Mouse (Mus musculus) lung, postnatal 25 days (tissue): ENCODE results near the gene Ppfia3.

Experiments used
- DNase-seq: peaks from one replicate; pipeline ENCODE4 v3.0.0; 2022; ENCODE audit warnings: low spot score

Gene Ppfia3

GRCm38 (mm10) chr7:45312686-45313453 is 53.9 kb downstream of the Ppfia3 start:
- no peak for DNase-seq

DNA sequence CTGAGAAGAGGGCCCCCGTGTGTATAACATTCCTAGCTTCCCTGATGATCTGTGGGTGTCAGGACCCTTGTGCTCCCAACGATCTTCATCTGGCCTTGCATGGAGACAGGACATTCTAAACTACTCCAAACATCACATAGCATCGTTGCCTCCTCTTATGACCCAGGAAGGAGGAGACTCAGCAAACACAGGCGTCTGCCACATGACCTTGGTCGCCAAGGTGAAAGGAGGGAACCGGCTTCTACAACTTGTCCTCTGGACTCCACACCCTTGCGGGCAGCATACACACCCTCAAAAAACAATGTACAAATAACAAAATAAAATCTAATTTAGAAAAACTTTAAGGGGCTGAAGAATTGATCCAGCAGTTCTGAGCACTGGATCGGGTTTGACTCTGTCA is 54.8 kb downstream of the Ppfia3 start:
- DNase-seq, result no peak

DNA sequence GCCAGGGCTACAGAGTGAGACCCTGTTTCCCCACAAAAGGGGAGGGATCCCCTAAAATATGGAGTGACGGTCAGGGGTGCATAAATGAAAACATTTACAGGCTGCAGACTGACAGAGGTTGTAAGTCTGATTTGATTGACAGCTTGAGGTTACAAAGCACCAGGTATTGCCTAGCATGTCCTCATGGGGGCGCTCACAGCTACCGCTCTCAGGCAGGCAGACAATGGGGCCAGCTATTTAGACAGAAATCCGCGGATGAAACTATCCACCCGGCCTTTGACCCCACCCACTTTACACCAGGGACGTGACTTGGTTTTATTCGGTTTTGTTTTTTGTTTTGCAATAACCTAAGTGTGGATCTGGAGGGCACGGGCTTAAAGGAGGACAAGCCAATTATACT is 57.4 kb downstream of the Ppfia3 start:
- peak; percentile 52 for DNase-seq

DNA sequence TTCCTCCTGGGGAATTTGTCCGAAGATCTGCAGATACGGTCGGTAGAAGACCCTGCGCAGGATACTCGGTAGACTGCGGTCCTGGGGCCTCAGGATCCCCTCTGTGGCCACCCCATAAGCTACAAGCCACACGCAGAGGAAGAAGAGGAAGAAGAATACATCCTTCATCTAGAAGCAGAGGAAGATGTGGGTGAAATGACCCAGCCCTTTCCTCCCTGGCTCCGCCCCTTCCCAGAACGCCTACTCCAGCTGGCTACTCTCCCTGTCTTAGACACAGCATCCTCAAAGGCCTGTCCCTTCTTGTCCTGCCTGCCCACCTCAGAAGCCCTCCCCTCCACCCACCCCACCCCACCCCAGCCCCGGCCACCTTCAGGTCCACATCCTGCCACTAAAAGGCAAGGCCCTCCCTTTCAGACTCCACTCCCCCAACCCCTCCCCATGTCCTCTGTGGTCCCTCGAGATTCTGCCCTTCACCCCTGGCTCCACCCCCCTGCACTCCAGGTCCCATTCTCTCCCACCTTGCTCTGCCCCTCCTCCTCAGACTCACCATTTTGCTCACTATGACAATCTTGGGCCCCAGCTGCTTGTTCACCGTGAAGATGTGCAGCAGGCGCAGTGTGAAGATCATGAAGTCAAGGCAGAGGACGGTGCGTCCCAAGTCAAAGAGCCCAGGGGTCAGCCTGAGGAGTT is 58.1 kb downstream of the Ppfia3 start:
- DNase-seq, result no peak

DNA sequence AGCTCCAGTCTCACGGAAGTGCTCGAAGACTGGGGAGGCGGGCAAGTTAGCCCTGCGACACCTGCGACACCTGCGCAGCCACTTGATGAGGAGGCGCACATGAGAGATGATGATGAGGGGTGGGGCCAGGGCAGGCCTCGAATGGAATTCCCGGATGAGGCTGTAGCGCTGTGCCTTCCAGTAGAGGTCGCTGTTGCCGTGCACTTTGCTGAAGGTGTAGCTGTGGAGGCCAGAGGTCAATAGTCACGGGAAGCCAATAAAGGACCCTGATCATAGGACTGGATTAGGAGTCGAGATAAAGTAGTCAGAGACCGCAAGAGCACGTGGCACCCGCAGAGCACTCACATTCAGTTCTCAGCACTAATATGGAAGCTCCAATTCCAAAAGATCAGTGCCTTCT is 61.5 kb downstream of the Ppfia3 start:
- DNase-seq, result peak; percentile 79

- DNase-seq, result no peak
These were observed 62.0 kb downstream of the Ppfia3 start for GRCm38 (mm10) chr7:45304869-45305268.

DNA sequence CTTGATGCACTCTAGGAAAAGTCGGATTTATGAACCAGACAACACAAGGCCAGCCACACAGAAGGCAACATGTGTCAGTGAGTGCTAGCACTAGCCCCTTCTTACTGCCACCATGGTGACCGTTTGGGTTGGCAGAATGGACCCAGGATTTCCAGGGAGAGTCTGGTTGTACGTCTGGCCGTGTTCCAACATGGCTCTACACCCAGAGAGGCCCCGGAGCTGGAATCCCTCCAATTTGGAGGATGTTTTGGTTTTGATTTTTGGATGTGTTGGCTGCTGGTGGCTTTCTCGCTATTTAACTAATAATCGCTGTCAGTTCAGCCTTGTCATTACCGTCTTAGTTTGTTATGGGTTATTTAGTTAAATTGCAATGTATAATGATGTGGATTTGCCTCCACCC is 64.2 kb downstream of the Ppfia3 start:
- DNase-seq, result no peak

DNA sequence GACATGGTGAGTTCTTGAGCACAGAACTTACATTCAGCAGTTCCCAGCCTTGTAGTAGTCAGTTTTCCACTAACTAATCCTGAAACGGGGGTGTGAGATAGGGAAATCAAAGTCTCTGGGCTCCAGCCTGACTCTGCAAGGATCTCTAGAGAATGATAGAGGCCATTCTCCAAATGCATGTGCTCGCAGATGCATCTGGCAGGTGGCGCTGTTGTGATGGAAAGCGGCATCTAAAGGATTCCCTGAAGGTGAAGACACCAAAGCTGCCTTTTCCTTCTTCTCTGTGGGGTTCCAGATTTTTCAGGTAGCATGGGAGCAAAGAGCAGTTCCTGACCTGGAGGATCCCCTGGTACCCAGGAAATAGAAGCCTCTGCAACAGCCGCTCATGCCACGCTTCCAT is 66.5 kb downstream of the Ppfia3 start:
- peak; percentile 62 for DNase-seq

DNA sequence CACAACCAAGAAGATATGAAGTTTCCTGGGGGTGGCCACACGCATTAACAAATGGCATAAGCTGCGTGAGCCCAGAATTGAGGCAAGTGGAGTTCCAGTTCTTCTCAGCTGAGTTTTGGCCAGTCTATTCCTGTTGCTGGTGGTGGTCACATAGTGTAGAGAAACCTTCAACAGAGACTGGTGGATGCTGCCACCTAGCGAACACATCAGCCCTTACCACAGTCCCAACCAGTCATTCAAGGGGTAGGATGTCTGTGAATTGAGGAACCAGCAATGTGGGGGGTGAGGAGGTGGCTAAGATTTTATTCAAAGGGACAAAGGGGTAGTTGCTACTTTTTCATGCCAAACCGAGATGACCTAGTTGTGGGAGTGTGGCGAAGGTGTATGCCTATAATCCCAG is 67.1 kb downstream of the Ppfia3 start:
- DNase-seq, result peak; percentile 56

DNA sequence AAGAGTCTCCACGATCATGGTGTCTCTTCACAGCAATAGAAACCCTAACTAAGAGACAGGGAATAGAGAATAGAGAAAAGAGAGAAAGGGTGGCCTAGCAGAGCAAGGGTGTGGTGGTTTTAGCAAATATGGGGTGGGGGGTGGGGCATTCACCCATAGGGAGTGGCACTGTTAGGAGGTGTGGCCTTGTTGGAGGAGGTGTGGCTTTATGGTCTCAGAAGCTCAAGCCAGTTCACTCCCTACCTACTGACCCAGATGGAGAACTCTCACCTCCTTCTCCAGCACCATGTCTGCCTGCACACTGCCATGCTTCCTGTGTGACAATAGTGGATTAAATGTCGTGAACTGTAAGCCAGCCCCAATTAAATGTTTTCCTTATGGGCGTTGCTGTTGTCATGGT is 69.3 kb downstream of the Ppfia3 start:
- DNase-seq, result no peak

DNA sequence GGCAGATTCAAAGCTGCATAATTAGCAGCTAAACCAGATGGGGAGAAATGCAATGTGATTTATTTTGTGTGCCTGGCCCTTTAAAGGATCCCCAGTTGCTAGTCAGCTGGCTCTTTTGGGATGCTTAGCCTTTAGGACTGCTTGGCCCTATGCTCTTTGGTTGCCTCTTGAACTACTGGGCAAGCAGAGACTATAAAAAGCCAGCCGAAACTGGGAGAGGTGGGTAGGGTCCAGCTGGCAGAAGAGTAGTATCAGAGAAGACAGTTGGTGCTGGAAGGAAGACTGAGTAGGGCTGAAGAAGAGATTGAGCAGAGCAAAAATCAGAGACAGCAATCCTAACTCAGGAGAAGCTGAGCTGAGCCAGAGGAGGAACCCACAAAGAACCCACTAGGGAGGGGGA is 70.2 kb downstream of the Ppfia3 start:
- no peak for DNase-seq
